Mouse (Mus musculus) midbrain, embryonic 16.5 days (tissue): ENCODE results near the gene Ascl4. TPM values are rescaled to one million over a fixed set of nuclear protein-coding genes. Genes with fewer than 3 reads are reported as not detected.

Source experiments
- ATAC-seq: fragments of 200-750 bp; cut with Nextera tagmentation; 2 replicates; pipeline ENCODE4 v1.8.0; 2017; ENCODE audit warnings: moderate TSS enrichment
- H3K27ac ChIP-seq: fragments of 300-500 bp; sonication (generic); 2 replicates; pipeline ENCODE4 v1.5.1; 2014; ENCODE audit warnings: mild to moderate bottlenecking, low read length, mixed read lengths
- H3K27me3 ChIP-seq: fragments of 300-500 bp; sonication (generic); 2 replicates; pipeline ENCODE4 v1.6.1; 2014; ENCODE audit warnings: low read depth, low read length, mixed read lengths; ENCODE audit not compliant: control insufficient read depth, insufficient read depth
- H3K36me3 ChIP-seq: fragments of 300-500 bp; sonication (generic); 2 replicates; pipeline ENCODE4 v1.6.1; 2014; ENCODE audit warnings: mild to moderate bottlenecking, low read length, moderate library complexity, mixed read lengths; ENCODE audit not compliant: control insufficient read depth, insufficient read depth
- H3K4me1 ChIP-seq: fragments of 300-500 bp; sonication (generic); 2 replicates; pipeline ENCODE4 v1.6.1; 2014; ENCODE audit warnings: mild to moderate bottlenecking, low read length, mixed read lengths; ENCODE audit not compliant: control insufficient read depth, insufficient read depth
- H3K4me2 ChIP-seq: fragments of 300-500 bp; sonication (generic); 2 replicates; pipeline ENCODE4 v1.6.1; 2014; ENCODE audit warnings: mild to moderate bottlenecking, low read length, mixed read lengths
- H3K4me3 ChIP-seq: fragments of 300-500 bp; sonication (generic); 2 replicates; pipeline ENCODE4 v1.5.1; 2014; ENCODE audit warnings: low read depth, mild to moderate bottlenecking, low read length, moderate library complexity, mixed read lengths
- H3K9ac ChIP-seq: fragments of 300-500 bp; sonication (generic); 2 replicates; pipeline ENCODE4 v1.6.1; 2014; ENCODE audit warnings: low read depth, low read length, mixed read lengths
- H3K9me3 ChIP-seq: fragments of 300-500 bp; sonication (generic); replicated peaks from 2 replicates; pipeline ENCODE4 v1.6.1; 2014; ENCODE audit warnings: mild to moderate bottlenecking, low read length, mixed read lengths; ENCODE audit not compliant: control insufficient read depth, poor library complexity, severe bottlenecking
- WGBS: fragments of 180-500 bp; shearing (Covaris S2); extraction: QIAGEN DNeasy Blood & Tissue Kit; methylation state at CpG from one replicate; pipeline ENCODE4 v1.1.7; 2014; 5-methylcytosine and 5-hydroxymethylcytosine counted together
- polyA plus RNA-seq: library from polyadenylated mRNA; unstranded; fragments of >200 nt; fragmentation: Nextera tagmentation; extraction: Ambion mirVana; gene quantifications from 2 replicates; pipeline ENCODE4 v1.2.1, GENCODE M21; 2015

Ascl4 gene
- polyA plus RNA-seq, 1 experiment from 2014 or later: 1.3 TPM

DNA sequence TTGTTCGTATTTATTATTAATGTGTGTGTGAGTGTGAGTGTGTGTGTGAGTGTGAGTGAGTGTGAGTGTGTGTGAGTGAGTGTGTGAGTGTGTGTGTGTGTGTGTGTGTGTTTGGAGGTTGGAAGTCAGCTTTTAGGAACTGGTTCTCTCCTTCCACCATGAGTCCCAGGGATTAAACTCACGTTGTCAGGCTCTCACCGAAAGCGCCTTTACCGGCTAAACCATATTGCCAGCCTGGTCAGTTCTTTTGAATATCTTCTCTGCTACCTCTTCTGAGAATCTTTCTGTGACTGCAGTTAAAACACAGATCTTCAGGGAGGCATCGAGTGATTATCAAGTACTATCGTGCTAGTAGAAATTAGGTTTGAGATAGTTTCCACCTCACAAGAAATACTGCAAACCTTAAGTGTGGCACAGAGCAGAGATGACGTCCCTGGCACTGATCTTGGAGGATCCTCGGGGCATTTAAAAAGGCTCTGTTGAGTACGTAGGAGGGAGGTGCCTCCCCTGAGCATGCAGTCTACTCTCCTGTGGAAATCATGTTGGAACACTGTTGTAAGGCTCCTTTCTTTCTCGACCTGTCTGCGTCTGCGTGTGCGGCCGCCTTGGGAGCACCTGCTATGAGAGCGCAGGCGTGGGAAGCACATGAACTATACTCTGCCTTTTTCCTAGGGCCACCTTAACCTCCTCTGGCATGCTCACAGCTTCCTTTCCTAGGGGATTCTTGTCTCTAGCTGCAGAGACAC, 40.1 kb downstream of the Ascl4 start:
- Histone ChIP-seq H3K9ac (no peak overlapping the region), H3K4me2 (no peak overlapping the region), H3K4me3 (no peak overlapping the region), H3K4me1 (no peaks in the 10 kb centered on the region), H3K27ac (no peak overlapping the region), H3K9me3 (no peaks in the 10 kb centered on the region), H3K36me3 (no peaks in the 10 kb centered on the region), H3K27me3 (no peaks in the 10 kb centered on the region)
- peak; percentile 42 for ATAC-seq
- 62% methylated on average over 17 of the region's 17 CpGs for WGBS

DNA sequence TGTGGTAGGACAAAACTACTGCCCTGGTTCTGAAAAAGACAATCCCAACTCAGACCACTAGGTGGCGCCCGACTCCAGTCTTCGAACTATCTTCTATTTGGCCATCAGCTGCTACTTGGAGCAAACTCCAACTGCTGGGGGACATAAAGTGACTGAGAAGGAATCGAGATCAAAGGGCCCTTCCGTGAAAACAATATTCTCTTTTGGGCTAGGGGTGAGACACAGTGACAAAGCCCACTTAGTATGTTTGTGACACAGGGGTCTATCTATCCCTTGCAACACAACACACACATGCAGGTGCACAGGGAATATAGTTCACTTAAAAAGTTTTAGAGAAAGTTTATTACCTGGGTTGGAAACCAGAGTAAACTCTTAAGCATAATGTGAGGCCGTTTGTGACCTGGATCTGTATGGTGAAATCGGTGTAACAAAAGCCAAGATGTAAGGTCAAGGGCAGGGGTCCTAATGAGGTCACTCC, 40.7 kb downstream of the Ascl4 start:
- Histone ChIP-seq H3K9ac (no peak overlapping the region), H3K27ac (no peak overlapping the region), H3K27me3 (no peaks in the 10 kb centered on the region), H3K4me3 (no peak overlapping the region), H3K9me3 (no peaks in the 10 kb centered on the region), H3K4me1 (no peaks in the 10 kb centered on the region), H3K4me2 (no peak overlapping the region), H3K36me3 (no peaks in the 10 kb centered on the region)
- ATAC-seq: peak; percentile 56
- WGBS: 16% methylated on average over 7 of the region's 7 CpGs

DNA sequence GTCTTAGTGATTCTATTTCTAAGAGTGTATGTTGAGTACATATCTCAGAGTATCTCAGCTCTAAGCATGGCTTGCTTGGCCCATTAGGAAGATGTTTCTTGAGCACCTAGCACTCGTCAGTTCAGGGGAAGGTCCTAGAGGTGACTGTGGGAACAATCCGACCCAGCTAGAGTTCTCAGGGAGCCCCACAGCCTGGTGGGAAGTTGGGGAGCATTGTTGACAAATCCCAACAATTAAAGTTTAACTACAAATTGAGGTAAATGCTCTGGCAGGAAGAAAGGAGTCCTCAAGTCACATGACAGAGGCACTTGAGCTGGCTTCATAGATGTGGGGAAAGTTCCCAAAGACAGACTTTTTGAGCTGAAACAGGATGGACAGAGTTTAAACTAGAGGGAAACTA, 41.2 kb downstream of the Ascl4 start:
- ATAC-seq: no peak
- WGBS: 50% methylated on average over 2 of the region's 2 CpGs

DNA sequence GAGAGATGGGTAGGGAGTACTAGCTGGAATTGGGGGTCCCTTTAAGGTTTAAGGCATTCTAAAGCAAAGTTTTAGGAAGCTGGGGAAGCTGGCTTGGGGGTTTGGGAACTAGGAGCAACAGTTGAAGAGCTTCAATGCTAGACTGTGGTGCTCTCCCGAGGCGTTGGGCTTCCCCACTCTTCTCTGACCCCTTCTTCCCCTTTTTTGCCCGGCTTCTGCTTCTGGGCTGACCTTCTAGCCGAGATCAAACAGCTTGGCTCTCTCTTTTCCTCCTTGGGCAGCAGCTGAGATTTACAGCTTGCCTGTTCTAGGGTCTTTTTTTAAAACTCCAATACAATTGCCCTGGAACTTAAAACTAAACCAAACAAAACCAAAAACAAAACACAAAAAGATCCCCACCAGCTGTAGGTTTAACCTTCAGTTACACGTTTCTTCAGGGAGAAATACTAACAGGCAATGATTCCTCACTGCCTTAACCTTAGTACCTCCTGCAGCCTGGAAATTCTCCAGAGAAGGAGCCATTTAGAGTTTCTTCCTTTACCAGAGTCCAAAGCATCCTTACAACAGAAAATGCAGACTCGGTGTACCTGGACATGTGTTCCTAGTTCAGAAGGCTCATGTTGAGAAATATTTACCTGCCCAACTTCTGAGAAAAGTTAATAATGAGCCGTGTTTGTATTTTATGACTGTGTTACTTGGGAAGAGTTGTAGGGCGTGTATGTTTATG, 42.6 kb downstream of the Ascl4 start:
- Histone ChIP-seq H3K27me3 (no peaks in the 10 kb centered on the region), H3K27ac (no peak overlapping the region), H3K9ac (no peak overlapping the region), H3K36me3 (no peaks in the 10 kb centered on the region), H3K9me3 (no peaks in the 10 kb centered on the region), H3K4me1 (no peaks in the 10 kb centered on the region), H3K4me3 (no peak overlapping the region), H3K4me2 (no peak overlapping the region)
- 76% methylated on average over 8 of the region's 8 CpGs for WGBS
- no peak for ATAC-seq

More for the DNA sequence above, 41.2 kb downstream of the Ascl4 start:
- Histone ChIP-seq H3K27me3 (no peaks in the 10 kb centered on the region), H3K4me2 (no peak overlapping the region), H3K27ac (no peak overlapping the region), H3K36me3 (no peaks in the 10 kb centered on the region), H3K4me3 (no peak overlapping the region), H3K9ac (no peak overlapping the region), H3K9me3 (no peaks in the 10 kb centered on the region), H3K4me1 (no peaks in the 10 kb centered on the region)

DNA sequence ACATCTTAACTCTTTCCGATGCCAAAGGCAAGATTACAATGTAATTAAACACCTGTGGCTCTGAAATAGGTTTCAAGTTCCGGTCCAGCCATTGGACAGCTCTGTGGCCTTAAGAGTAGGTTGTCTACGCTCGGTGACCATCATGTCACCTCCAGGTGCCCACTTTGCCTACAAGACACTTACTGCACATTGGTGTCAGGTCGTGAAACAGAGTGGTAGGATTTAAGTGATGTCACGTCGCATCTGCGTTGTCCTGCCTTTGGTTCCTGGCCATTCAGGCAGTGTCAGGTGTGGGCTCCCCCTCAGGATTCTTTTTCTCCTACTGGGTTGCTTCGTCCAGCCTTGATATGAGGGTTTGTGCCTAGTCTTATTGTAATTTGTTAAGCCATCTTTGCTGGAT, 44.3 kb downstream of the Ascl4 start:
- 91% methylated on average over 9 of the region's 9 CpGs for WGBS
- Histone ChIP-seq H3K36me3 (no peaks in the 10 kb centered on the region), H3K4me2 (no peak overlapping the region), H3K9ac (no peak overlapping the region), H3K4me3 (no peak overlapping the region), H3K4me1 (no peaks in the 10 kb centered on the region), H3K27me3 (no peaks in the 10 kb centered on the region), H3K9me3 (no peaks in the 10 kb centered on the region), H3K27ac (no peak overlapping the region)
- no peak for ATAC-seq

DNA sequence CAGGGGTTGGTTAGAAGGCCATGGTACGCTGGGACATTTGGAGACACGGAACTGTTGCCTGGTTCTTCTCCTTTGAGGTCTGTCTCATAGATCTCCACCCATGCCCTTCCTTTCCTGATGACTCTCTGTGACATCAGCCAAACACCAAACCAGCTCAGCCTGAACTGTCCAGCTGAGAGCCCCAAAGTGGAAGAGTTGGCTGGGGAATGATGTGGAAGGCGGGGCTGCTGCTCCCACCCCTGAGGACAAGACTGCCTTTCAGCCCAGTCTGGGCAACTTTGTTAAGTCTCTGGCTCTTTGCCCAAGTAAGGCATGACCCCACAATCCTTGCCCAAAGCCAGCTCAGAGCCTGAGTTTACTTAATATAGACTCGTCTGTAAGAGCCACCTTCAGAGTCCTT, 45.4 kb downstream of the Ascl4 start:
- no peak overlapping the region for H3K4me3 ChIP-seq
- ATAC-seq: no peak
- WGBS: 84% methylated on average over 4 of the region's 4 CpGs

DNA sequence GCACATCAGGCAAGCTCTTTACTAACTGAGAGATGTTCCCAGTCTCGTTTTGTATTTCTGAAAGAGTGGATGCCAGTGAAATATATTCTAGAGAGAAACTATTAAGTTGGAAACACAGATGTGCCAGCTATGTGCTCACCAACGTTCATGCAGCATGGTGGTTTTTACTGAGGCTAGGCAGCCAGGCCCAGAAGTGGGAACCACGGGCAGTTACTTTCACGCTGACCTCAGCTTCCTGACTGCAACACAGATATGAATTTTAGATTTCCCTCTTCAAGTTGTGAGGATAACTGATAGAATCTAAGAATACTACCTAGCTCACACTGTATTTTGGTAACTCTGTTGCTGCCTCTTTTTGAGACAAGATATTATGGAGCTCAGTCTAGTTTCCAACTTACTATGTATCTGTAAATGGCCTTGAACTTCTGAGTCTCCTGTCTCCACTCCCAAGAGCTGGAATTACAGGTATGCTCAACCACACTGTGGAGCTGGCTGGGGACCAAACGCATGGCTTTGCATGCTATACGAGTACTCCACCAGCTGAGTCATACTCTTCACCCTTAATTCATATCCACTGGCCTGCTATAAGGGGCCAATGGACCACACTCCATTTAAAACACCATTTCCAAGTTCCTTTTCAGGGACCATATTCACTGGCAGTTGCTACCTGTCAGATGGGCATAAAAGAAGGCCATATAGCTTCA, 62.1 kb downstream of the Ascl4 start:
- Histone ChIP-seq H3K4me2 (no peak overlapping the region), H3K4me3 (no peak overlapping the region), H3K27ac (no peak overlapping the region), H3K4me1 (no peaks in the 10 kb centered on the region), H3K36me3 (no peaks in the 10 kb centered on the region), H3K27me3 (no peaks in the 10 kb centered on the region), H3K9ac (no peak overlapping the region), H3K9me3 (no peaks in the 10 kb centered on the region)
- ATAC-seq: no peak
- WGBS: 81% methylated on average over 6 of the region's 6 CpGs

More for the DNA sequence above, 45.4 kb downstream of the Ascl4 start:
- H3K27ac ChIP-seq: no peak overlapping the region
- H3K4me1 ChIP-seq: no peaks in the 10 kb centered on the region
- H3K4me2 ChIP-seq: no peak overlapping the region
- H3K9me3 ChIP-seq: no peaks in the 10 kb centered on the region
- H3K27me3 ChIP-seq: no peaks in the 10 kb centered on the region
- H3K9ac ChIP-seq: no peak overlapping the region
- H3K36me3 ChIP-seq: no peaks in the 10 kb centered on the region

DNA sequence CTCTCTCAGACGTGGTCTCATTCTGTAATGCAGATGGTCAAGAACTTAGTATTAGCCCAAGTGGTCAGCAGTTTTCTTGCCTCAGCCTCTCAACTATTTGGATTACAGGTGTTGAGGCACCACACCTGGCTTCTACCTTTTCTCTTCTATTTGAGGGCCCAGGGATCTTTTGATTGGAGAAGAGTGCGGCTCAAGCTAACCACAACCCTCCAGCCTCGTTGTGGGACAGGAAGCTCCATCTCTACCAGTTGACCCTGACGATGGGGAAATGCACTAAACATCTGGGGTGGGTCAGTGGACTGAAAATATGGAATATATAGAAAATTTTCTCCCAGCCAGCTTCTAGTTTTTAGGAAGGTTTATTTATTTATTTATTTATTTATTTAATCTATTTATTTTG, 64.9 kb downstream of the Ascl4 start:
- Histone ChIP-seq H3K4me1 (no peaks in the 10 kb centered on the region), H3K9ac (no peak overlapping the region), H3K36me3 (no peaks in the 10 kb centered on the region), H3K4me2 (no peak overlapping the region), H3K27ac (no peak overlapping the region), H3K9me3 (no peaks in the 10 kb centered on the region), H3K4me3 (no peak overlapping the region), H3K27me3 (no peaks in the 10 kb centered on the region)
- 90% methylated on average over 4 of the region's 4 CpGs for WGBS
- ATAC-seq: no peak

DNA sequence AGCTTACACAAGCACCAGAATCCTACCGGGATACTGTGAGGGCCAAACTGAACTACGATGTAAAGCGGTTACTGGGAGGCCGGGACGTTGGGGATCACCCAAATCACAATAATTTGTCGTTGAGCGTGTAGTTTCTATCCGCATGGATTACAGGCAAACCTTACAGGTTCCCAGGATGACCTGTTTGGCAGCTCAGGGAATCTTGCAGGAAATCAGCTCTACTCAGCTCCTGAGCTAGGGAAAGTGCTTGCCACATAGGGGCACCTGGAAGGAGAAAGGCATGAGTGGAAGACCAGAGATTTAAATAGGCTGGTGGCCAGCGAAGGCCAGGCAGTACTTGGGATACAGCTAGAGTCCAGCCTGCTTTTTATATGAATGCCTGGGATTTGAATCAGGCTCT, 66.4 kb downstream of the Ascl4 start:
- H3K27me3 ChIP-seq: no peaks in the 10 kb centered on the region
- H3K4me3 ChIP-seq: no peak overlapping the region
- H3K4me2 ChIP-seq: no peak overlapping the region
- H3K9ac ChIP-seq: no peak overlapping the region
- no peaks in the 10 kb centered on the region for H3K36me3 ChIP-seq
- WGBS: 90% methylated on average over 9 of the region's 9 CpGs
- no peaks in the 10 kb centered on the region for H3K9me3 ChIP-seq
- no peak for ATAC-seq
- H3K4me1 ChIP-seq: no peaks in the 10 kb centered on the region
- H3K27ac ChIP-seq: no peak overlapping the region
